Mouse (Mus musculus) kidney, postnatal 4 days (tissue): ENCODE measurements around the gene Gdf10.

ENCODE experiments used
- DNase-seq, 2 experiments: peaks; one replicate each; pipeline ENCODE4 v3.0.0; 2021; ENCODE audit warnings: mixed read lengths in 2 of 2

Gdf10 gene

GRCm38 (mm10) chr14:33940739-33941138 lies 17.4 kb downstream of the Gdf10 start, which contains the start of gene Gdf2:
TSS of gene Gdf2 (plus strand) at chr14:33941039.
- DNase-seq: no peak

- DNase-seq: no peak
Measured at GRCm38 (mm10) chr14:33942222-33942621, 18.8 kb downstream of the Gdf10 start.

- no peak for DNase-seq
Measured at GRCm38 (mm10) chr14:33946125-33946524, 22.7 kb downstream of the Gdf10 start.

- no peak for DNase-seq
Measured at GRCm38 (mm10) chr14:33952233-33952981, 29.0 kb downstream of the Gdf10 start.

- DNase-seq: no peak
Measured at GRCm38 (mm10) chr14:33953761-33954160, 30.4 kb downstream of the Gdf10 start, which contains the start of gene Rbp3. TSS of gene Rbp3 (plus strand) at chr14:33954003.

DNA sequence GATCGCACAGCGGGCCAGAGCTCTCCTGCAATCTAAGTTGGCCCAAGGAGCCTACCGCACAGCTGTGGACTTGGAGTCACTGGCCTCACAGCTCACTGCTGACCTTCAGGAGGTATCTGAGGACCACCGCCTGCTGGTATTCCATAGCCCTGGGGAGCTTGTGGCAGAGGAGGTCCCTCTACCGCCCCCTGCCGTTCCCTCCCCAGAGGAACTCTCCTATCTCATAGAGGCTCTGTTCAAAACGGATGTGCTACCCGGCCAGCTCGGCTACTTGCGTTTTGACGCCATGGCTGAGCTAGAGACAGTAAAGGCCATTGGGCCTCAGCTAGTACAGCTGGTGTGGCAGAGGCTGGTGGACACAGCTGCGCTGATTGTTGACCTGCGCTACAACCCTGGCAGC lies 32.7 kb downstream of the Gdf10 start:
- no peak for DNase-seq

GRCm38 (mm10) chr14:33958186-33958585 lies 34.8 kb downstream of the Gdf10 start:
- no peak for DNase-seq

- no peak for DNase-seq
Measured at GRCm38 (mm10) chr14:33958841-33959240, 35.5 kb downstream of the Gdf10 start.

DNA sequence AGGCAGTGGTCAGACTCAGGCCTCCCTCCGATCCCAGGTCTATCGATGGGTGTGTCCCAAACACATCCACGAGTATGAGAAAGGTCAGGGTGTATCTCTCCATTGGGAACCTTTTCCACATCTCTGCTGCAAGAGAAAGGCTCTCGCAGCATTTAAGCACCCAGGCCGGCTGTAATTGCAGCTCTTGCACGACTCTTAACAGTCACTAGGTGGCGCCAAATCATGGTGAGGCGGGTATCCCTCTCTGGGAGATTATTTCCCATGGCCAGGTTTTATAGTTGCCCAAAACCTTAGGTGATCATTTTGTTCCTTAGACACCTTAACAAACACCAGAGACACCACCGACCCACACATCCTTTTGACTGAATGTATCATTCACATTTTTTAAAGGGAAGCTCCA lies 36.0 kb downstream of the Gdf10 start:
- DNase-seq: peak; percentile 61 to 64

DNA sequence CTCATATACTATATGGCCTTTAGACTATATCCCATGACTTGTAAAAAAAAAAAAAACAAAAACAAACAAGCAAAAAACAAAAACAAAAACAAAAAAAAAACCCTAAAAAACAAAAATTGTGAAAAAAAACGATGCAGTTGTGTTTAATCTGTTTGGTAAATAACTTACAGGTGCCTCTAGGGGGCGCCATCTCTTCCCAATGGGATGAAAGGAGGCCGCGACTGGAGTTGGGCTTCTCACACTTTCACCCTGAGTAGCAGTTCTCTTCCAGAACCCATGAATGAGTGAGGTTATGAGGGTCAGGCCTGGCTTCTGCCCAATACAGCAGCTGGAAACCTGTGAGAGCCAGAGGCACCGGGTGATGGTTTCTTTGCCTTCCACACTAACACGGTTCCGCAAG lies 42.3 kb downstream of the Gdf10 start:
- DNase-seq: no peak

DNA sequence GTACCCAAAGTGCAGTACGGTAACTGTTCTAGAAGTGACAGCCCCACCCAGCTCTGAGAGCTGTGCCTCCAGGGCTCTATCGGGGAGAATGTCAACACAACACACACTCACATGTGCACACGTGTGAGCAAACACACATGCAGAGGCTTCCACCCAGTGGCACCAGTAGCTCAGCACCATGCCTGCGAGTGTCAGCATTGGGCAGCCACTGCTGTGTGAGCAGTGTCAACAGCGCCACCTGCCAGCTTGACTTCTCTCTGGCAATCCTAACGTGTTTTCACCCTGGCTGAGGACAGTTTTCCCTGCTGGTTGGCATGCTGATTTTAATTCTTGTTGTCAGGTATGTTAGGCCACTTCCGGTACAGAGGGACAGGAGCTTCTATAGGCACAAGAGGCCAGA lies 49.3 kb downstream of the Gdf10 start:
- DNase-seq: peak; percentile 35 to 37

GRCm38 (mm10) chr14:33974752-33975151 lies 51.4 kb downstream of the Gdf10 start:
- DNase-seq: no peak

DNA sequence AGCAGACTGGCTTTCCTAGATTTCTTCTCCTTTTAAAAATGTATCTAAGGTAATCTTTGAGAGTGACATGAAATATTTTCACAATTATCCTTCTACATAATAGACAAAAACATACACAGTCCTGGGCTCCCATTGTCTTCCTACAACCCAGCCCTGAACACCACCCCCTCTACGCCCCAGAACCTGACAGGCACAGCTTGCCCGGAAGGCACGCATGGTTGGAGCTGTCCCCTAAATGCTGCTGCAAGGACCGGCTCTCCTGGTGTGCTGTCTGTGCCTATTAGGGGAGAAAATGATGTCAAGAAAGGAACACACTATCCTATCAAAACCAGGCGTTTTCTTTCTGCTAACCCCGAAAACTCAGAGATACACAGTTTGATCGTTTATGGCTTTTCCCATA lies 54.4 kb downstream of the Gdf10 start:
- no peak for DNase-seq

DNA sequence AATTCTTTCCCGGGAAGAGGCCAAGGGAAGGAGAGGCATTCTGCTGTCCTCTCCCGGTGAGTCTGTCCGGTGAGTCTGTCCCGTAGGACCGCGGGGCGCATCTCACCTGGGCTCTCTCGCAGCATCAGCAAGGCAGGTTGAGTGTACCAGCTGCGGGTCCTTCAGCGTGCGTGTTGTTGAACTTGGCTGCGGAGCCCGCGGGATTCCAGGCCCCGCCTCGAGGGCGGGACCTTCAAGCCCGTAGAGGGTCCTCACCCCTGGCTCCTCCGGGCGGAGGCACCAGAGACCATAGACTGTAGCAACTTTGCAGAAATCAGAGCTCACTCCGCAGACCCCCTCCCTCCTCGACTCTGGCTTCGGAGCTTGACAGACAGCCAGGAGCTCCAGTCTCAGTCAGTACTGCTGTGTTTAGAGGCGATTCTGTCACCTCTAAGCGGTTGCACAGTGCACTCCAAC lies 55.2 kb downstream of the Gdf10 start, which contains the start of gene Zfp488:
Zfp488 (minus strand) TSS at position 161 of the 456 bp plus-strand sequence.
- peak; percentile 27 to 33 for DNase-seq
